Mouse (Mus musculus): ENCODE measurements around the gene Fam69b.

The Fam69b gene

GRCm38 (mm10) chr2:26626081-26626480 is 2.2 kb upstream of the Fam69b start:
- no peak for DNase-seq (ENCODE audit: low spot score)

DNA sequence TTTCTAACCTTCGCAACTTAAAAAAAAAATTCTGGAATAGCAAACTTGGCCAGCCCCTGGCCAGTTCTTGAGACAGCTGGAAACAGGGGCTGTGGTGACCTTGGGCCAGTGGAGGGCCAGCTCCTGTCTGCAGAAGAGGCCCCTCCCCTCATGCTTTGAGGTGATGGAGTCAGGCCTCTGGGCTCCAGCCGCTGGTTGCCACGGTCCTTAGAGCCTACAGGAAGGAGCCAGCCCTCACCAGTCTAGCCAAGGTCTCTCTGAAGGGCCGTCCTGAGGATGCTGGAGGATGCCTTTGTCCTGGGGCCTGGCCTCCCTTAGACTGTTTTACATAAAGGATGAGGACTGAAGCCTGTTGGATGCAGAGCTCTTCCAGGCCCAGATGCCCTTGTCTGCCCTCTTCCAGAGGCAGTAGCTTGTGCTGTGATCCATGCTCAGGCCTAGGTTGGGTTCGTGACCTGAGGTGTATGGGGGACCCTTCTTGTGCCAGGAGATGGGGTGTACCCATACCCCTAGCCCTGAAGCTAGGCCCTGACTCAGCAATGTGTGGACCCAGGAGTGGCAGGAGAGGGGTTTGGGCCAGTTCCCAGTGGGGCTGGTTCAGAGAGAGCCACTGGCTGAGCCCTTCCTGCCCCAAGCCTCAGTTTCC is 658 bp downstream of the Fam69b start:
- DNase-seq (ENCODE audit: low spot score): peak; percentile 43

- no peak for DNase-seq (ENCODE audit: low spot score)
Measured at GRCm38 (mm10) chr2:26632541-26633395, 4.5 kb downstream of the Fam69b start.

DNA sequence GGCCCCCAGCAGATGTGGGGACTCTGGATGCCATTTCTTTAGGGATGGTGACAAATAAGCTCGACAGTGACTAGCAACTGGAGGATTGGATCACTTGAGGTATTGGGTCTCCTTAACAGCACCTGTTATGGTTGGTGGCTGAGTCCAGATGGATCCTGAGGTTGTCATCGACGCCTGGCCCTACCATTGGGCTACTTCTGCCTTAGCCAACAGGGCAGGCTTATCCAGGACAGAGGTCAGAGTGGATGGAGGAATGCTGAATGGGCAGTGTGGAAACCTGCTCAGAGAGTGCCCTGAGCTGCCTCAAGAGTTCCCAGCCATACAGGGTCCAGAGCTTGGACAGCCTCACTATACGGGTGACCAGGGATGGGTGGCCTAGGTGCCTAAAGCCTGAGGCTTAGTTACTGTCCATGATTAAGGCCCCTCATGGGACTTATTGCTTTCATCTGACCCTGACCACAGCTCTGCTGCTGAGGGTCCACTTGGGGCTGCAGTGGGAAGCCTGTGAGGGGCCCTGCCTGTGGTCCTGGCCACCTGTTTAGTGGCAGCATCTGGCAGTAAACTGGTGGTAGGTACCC is 5.8 kb downstream of the Fam69b start:
- no peak for DNase-seq (ENCODE audit: low spot score)

GRCm38 (mm10) chr2:26634629-26635488 is 6.6 kb downstream of the Fam69b start:
- no peak for DNase-seq (ENCODE audit: low spot score)

DNA sequence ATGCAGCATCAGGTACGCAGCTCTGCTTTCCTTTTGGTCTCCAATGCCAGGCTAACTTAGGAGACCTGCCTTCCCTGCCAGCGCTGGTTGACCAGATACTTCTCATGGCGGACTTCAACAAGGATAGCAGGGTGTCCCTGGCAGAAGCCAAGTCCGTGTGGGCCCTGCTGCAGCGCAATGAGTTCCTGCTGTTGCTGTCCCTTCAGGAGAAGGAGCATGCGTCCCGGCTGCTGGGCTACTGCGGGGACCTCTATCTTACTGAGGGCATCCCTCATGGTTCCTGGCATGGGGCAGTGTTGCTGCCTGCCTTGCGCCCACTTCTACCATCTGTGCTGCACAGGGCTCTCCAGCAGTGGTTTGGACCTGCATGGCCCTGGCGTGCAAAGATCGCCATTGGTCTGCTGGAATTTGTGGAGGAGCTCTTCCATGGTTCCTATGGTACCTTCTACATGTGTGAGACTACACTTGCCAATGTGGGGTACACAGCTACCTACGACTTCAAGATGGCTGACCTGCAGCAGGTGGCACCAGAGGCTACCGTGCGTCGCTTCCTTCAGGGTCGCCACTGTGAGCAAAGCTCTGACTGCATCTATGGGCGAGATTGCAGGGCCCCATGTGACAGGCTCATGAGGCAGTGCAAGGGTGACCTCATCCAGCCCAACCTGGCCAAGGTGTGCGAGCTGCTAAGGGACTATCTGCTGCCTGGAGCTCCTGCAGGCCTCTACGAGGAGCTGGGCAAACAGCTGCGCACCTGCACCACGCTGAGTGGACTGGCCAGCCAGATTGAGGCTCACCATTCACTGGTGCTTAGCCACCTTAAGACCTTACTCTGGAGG is 7.5 kb downstream of the Fam69b start:
- DNase-seq (ENCODE audit: low spot score): no peak

DNA sequence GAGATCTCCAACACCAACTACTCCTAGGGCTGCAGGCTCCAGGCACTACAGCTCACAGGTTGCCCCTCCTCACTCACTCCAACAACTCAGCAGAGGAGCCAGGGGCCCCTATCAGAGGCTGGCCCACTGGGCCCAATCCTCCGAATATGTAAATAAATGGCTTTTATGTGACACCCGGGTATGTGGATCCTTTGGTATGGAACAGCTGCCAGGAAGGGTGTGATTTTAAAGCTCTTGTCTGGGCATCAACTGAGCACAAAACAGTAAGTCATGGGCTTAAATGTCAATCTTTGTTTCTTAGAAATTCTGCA is 8.0 kb downstream of the Fam69b start:
- no peak for DNase-seq (ENCODE audit: low spot score)

GRCm38 (mm10) chr2:26637316-26637932 is 9.2 kb downstream of the Fam69b start:
- DNase-seq (ENCODE audit: low spot score): no peak

DNA sequence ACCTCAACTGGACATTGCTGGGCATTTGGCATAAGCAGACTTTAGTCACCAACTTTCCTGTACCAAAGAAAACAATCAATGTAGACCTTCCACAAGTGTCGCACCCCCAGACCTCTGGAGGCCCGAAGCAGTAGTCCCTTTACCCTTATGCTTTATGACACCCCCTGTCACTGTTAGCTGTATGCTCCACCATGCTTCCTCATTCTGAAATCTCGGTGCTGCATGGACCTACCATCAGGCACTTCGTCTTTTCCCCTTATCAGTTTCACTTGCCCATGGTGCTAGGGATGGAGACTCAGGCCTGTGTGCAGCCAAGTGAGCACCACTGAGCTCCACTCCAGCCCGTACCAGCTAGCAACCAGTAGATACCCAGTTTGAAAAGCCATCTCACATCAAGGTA is 9.8 kb downstream of the Fam69b start:
- no peak for DNase-seq (ENCODE audit: low spot score)

DNA sequence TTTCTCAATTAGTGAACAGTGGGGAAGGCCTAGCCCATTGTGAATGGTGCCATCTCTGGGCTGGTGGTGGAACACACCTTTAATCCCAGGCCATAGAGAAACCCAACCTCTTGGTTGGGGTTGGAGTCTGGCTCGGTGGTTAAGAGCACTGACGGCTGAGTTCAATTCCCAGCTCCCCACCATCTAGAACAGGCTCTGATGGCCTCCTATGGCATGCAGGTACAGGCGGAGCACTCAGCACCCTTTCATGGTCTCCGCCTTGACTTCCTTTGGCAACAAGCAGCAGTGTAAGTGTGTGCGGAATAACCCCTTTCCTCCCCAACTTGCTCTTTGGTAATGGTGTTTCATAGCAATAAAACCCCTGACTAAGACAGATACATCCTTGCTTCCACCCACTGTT is 10.3 kb downstream of the Fam69b start:
- DNase-seq (ENCODE audit: low spot score): no peak

DNA sequence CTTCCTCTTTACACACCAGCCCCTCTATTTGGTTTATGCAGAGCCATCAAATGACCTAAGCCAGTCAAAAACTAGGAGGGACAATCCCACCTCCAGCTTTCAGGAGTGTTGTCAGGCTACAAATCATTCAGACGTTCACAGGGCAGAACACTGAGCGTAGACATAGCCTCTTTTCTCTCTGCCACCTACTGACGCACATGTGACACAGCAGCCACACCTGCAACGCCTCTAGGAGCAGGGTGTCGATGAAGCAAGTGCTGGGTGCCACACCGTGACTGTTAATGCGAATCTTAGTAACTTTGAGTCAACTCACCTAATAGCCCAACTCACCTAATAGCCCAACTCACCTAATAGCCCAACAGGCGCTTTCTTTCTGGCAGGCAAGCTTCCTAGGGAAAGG is 10.8 kb downstream of the Fam69b start:
- DNase-seq (ENCODE audit: low spot score): peak; percentile 63

DNA sequence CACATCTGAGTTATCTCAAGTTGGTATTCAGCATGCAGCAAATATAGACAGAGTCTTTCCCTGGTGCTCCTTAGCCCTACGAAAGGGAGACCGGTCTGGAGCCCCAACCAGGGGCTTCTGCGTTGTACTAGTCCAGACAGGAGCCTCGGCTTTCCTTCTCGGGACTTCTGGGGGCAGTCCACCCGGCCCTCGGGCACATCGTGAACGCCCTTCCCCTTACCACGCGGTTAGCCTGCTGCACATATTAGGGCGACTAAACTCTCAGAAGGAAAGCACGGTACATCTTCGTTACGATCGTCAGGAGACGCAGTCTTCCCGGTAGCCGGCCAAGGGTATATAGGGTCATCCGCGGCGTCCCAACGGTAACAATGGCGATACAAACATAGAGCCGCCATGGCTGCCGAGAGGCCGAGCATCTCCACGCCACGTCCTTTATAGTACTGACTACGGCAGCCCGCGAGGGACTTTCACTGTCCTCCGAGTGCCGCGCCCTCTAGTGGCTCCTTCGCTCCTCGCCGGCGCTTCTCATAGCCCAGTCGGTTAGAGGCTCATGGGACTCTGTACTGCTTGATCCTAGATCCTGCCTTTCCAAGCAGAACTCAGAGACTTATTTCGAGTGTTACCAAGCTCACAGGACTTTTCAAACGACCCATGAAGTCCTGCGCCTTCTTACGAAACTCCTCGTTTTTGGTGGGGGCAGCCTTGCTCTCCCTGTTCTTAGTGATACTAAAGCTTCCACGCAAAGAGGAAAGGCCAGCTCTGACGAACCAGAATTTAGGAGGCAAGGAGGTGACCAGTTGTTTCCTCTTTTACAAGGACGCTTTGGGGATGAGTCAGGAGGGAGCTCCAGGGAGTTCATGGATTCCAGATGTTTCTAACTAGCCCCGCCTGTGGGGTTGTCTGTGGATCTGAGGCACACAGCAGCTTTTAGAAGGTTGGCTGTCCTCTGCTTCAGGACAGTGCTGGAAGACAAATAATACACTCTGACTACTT is 11.9 kb downstream of the Fam69b start:
- DNase-seq (ENCODE audit: low spot score): peak; percentile 96

- no peak for DNase-seq (ENCODE audit: low spot score)
Measured at GRCm38 (mm10) chr2:26641006-26641647, 12.9 kb downstream of the Fam69b start.

DNA sequence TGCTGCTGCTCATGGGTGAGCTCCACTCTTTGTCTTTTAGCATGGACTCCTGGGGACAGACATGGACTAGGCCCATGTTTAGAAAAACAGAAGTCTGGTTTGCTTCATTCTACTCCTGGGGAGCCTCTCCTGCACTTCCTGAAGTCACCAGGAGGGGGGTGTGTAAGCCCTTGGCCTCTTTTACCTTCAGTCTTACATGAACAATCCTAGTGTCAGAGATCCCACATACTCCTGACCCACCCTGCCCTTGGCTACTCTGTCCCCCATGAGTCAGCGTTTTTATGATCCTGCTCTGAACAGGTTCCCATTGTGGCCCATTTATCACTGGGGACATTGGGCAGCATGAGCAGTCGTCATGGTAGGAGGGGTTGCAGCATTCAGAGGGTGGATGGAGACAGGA is 15.7 kb downstream of the Fam69b start:
- peak; percentile 55 for DNase-seq (ENCODE audit: low spot score)

DNA sequence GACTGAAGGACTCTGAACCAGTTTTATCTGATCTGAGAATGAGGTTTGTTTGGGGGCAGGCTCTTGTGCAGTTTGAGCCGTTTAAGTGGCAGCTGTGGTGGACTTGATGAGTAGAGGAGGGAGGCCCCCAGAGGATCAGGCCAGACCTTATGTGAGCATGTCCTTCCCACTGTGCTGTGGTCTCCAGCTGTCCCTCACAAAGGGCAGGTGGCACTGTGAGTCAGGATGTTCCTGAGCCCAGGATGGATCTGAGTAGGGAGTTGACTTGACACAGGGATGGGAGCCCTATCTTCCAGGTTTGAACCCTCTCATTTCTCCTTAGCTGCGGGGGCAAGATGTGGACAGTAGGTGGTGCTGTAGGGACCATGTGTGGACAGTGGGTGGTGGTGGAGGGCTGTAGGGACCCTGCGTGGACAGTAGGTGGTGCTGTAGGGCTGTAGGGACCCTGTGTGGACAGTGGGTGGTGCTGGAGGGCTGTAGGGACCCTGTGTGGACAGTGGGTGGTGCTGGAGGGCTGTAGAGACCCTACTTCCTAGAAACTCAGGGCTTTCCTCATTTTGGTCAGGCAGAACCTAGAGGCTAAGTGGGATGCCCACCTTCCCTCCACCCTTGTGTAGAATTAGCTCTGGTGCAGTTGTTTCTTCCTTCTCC is 18.5 kb downstream of the Fam69b start:
- peak; percentile 88 for DNase-seq (ENCODE audit: low spot score)

DNA sequence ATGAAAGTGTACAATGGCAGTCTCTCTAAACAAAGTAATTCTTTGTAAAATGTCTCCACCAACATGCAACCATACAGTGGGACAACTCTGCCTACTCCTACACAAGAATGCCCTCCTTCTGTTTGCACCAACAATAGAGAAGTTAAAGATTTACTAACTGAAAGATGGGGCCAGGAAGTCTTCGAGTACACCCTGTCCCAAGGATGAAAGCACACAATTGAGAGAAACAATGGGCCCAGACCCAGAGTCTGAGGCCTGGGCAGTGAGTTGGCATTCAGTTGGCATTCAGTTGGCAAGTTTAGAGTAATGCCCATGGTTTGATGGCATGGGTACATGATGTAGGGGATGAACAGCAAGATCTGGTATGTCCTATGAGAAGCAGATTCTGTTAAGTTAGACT is 26.4 kb downstream of the Fam69b start:
- no peak for DNase-seq (ENCODE audit: low spot score)

GRCm38 (mm10) chr2:26657426-26657825 is 29.2 kb downstream of the Fam69b start:
- DNase-seq (ENCODE audit: low spot score): no peak

DNA sequence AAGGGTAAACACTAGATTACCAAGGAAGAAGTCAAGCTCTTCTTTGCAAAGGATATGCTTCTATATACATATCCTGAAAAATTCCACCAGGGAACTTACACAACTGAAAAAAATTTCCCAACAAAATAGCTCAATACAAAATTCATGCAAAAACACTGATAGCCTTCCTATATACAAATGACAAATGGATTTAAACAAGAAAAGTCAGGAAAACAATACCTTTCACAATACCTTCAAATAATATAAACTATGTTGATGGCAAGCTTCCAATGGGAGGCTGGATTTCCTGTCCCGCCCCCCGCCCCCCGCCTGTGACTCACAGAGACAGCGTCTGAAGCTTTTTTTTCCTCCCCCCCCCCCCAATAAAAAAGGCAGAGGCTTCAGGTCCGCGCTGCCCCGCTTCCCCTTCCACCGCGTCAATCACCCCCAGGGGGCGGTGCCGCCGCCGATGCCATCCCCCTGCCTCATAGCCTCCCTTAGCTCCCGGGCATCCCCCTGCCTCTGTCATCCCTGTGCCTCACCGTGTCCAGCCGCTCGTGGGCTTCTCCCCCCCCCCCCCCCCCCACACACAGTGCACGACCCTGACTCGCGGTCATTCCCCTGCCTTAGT is 33.0 kb downstream of the Fam69b start:
- DNase-seq (ENCODE audit: low spot score): no peak

Data from MN1 (cell line).